Mouse (Mus musculus): ENCODE results near the gene Pik3c2a.
A peak's percentile ranks its signal among the peaks of the same experiment; 100 is the strongest.

The Pik3c2a gene

DNA sequence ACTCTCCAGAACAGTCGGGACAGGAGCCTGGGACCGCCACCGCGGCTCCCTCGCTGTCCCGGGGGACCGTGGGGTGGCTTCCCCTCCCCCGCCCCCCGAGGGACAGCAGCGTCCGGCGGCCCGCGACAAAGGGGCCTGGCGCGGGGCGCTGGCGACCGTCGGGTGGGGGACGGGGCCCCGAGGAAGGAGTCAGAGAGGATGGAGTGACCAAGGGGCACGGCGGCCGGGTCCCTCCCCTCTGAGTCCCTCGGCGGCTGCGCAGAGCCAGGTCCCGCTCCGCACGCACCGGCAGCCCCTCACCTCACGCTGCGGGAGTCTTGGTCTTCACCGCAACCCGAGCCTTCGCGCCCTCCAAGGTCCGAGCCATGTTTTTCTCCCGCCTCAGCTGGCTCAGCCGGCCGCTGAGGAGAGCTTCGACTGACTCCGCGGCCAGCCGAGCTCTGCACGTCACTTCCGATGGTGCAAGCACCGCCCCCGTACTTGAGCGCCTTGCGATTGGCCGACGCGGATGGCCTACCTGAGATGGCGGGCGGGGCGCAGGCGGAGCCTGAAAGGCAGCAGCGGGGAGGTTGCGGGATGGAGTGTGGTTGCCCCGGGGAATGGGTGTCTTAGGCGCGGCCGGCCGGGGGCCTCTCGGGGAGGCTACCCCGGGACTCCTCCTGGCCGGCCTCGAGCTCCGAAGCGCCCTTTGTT is at the start of gene Pik3c2a:
TSS of gene Pik3c2a (minus strand) at position 446 of the 693 bp plus-strand sequence.
- peak; percentile 96 to 98 for DNase-seq

DNA sequence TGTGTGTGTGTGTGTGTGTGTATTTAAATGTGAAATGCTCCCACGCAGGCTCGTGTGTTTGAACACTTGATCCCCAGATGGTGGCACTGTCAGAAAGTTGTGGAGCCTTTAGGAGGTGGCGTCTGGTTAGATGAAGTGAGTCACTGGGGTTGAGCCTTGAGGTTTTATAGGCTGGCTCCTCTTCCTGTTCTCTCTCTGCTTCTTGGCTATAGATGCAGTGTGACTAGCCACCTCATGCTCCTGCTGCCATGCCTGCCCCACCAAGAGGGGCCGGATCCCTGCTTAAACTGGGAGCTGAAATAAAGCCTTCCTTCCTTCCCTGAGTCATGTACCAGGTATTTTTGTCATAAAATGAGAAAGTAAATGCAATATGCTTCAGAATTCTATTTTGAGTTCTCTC is 47.9 kb upstream of the Pik3c2a start:
- DNase-seq = no peak

DNA sequence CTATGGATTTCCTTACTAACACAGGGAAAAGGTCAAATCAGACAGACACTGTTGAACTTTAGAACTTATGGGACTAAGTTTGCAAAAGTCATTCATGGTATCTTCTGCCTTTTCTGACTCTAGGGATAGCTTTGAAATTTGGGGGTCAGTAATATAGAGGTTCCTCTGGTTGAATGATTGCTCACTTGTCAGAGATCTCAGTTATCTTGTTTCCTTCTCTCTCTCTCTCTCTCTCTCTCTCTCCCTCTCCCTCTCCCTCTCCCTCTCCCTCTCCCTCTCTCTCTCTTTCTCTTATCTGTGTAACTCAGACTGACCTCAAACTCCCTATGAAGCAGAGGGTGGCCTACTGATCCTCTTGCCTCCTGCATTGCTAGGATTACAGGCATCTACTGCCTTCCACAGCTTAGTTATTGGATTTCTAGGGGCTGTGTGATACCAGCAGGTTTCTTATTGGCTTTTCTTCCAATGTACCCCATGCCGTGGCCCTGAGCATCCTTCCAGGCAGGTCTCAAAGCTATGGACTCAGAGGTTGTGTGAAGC is 41.9 kb upstream of the Pik3c2a start:
- no peak for DNase-seq

GRCm38 (mm10) chr7:116484213-116484612 is 41.0 kb upstream of the Pik3c2a start:
- no peak for DNase-seq

GRCm38 (mm10) chr7:116483782-116484181 is 40.5 kb upstream of the Pik3c2a start:
- no peak for DNase-seq

- peak in 1 of 2 experiments; percentile 46 for DNase-seq
Measured at GRCm38 (mm10) chr7:116483106-116483505, 39.9 kb upstream of the Pik3c2a start.

DNA sequence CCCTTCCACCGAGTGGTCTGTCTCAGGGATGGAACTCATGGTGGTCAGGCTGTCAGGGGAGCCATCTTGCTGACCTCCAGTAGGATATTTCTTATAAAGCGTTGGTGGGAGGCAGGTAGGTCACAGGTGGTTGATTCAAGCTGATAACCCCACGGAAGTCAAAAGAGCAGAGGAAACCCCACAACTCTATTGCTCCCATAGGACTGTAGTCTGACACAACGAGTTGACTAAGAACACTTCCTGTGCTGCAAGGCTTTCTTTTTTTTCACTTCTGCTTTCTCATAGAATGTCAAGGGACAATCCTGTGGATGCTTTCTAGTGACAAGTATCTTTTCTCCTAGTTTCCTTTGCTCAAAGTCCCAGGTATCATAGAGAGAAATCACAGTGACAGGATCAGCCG is 33.0 kb upstream of the Pik3c2a start:
- DNase-seq = no peak

GRCm38 (mm10) chr7:116475836-116476235 is 32.6 kb upstream of the Pik3c2a start:
- DNase-seq = no peak

- DNase-seq = no peak
Measured at GRCm38 (mm10) chr7:116462114-116462513, 18.9 kb upstream of the Pik3c2a start.

- peak in 1 of 2 experiments; percentile 13 for DNase-seq
Measured at GRCm38 (mm10) chr7:116458985-116459441, 15.8 kb upstream of the Pik3c2a start.

DNA sequence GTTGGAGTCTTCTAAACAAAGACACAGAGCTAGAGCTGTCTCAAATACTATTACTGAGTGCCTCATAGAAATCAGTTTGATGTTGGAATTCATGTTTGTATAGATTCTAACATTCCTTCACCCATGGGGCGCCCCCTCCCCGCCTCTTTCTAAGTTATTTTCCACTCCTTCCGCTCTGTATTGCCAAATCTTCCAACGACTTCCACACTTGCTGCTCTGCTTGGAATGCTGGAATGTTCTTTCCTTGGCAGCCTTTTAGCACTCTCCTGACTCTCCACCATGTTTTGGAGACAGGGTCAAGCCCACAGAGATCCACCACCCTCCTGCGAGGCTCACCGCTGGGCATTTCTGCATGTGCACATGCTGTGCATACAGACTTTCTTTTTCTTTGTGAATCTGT is 14.1 kb upstream of the Pik3c2a start:
- DNase-seq = no peak

GRCm38 (mm10) chr7:116456964-116457363 is 13.7 kb upstream of the Pik3c2a start:
- no peak for DNase-seq

DNA sequence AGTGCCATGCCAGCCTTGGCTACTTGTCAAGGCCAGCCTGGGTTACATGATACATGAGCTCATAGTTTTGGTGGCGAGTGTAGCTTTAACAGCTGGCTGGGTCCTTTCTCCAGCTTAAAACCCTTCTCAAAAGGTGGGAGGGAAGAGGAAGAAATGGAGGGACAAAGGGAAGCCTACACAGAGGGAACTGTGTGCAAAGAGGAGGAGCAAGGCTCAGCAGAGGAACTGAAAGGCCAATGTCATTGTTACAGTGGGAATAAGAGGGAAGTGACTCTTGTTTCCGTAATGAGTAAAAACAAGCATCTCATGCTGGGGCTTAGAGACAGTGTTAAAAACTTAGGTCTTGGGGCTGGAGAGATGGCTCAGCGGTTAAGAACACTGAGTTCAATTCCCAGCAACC is 3.4 kb upstream of the Pik3c2a start:
- DNase-seq = no peak

- peak in 1 of 2 experiments; percentile 22 for DNase-seq
Measured at GRCm38 (mm10) chr7:116444326-116444809, 1.1 kb upstream of the Pik3c2a start.

GRCm38 (mm10) chr7:116443697-116444325 is 562 bp upstream of the Pik3c2a start:
- DNase-seq = peak in 1 of 2 experiments; percentile 74

GRCm38 (mm10) chr7:116442226-116442625 is 1.0 kb downstream of the Pik3c2a start:
- no peak for DNase-seq

DNA sequence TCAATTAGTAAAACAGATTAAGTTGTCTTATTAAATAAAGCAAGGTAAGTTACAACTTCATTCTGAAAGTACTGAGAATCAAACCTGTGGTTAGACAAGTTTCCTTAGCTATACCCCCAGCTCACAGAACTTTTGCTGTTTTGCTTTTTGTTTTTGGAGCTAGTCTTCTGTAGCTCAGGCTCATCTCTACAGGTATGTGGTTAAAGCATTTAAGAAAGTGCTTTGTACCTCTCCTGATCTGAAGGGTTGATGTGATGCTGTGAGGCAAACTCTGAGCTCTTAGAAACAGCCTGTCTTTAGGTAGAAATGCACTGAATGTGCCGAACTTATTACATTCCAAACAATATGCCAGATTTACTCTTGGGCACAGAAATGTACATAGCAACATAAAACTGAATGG is 1.9 kb downstream of the Pik3c2a start:
- DNase-seq = no peak

- DNase-seq = no peak
Measured at GRCm38 (mm10) chr7:116431661-116432060, 11.6 kb downstream of the Pik3c2a start.

DNA sequence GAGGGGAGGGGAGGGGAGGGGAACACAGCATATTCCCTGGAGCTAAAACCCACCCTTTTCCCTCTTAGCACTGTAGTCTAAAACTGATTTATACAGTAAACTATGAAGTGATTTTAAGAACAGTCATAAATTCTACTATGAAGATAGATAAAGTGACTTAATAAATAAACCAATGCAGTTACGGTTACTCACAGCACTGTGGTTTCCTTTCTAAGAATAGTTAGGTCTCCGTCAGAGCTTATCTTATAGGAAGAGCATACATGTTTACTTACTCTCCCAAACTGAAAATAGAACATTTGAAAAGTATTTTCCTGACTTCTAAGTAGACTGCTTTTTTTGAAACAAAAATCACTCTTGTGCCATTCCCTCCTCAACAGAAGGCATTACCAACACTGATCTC is 12.3 kb downstream of the Pik3c2a start:
- DNase-seq = no peak

GRCm38 (mm10) chr7:116427206-116427605 is 16.0 kb downstream of the Pik3c2a start:
- no peak for DNase-seq

DNA sequence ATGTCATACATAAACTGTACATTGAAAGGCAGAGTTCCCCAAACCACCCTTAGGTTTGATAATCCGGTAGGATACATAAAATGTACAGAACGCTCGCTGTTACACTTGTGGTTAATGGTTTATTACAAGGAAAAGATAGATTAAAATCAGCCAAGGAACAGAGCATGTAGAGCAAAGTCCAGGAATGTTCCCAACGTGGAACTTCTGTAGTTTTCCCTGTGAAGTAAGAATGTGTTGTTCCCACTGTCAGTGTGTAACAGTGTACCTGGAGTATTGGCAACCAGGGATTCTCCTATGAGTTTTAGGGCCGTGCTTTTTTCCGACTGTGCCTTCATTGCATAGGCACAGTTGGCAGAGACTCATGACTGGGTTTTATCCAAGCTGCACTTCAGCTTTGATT is 17.5 kb downstream of the Pik3c2a start:
- no peak for DNase-seq

DNA sequence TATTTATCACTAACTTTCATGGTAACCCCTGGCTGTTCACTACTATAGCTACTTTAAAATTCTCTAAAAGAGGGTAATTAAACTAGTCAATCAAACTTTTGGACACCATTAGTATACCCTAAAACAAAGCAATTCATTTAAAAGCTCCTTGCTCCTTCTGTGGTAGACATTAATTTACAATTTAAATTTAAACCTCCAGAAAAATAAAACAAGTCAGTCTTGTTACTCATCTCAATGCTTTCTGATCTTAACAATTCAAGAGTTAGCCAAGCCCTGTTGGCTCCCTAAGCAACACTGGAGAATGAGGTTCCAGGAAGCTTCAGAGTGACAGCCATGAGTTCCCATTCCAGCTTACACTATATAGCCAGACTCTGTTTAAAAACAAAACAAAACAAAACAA is 22.2 kb downstream of the Pik3c2a start:
- no peak for DNase-seq

DNA sequence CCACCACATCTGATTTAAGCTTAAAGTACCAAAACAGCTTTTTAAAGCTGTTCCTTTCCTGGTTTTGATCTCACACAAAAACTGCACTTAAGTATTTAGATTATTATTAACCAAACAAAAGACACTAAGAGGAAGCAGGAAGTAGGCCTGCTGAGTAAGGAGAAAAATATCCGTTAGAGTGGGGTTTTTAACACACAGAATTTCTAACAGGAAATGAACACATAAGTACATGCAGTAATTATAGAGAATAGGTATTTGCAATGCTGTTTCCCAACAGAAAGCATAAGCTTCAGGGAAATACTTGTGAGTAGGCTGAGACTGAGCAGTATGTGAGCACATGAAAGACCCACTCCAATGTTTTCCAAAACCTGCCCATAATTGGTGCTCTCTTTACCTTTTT is 33.8 kb downstream of the Pik3c2a start:
- no peak for DNase-seq

GRCm38 (mm10) chr7:116392329-116392728 is 50.9 kb downstream of the Pik3c2a start:
- DNase-seq = no peak
